ENCODE assay signal across 8 mouse cellular contexts in genomic region chr14:24500091-24500844, GRCm38 (mm10). TPM values are rescaled to one million over a fixed set of nuclear protein-coding genes. Genes with fewer than 3 reads are reported as not detected.
A peak's percentile ranks its signal among the peaks of the same experiment; 100 is the strongest.
DNase-seq lines count a peak whose midpoint lies in the region; ATAC-seq and TF ChIP-seq lines count a peak whose summit lies in the region.

No protein-coding gene starts in this region.

- no peak for ATAC-seq in Patski
- ATAC-seq in hindbrain, embryonic 14.5 days (ENCODE audit: low FRiP score) = peak; percentile 76
- peak; percentile 78 for ATAC-seq in lung, postnatal 0 days

- WGBS in hindbrain, embryonic 14.5 days = 19% methylated on average over 18 of the region's 18 CpGs
- 17% methylated on average over 18 of the region's 18 CpGs for WGBS in lung, postnatal 0 days

- H3K9me3 ChIP-seq in hindbrain, embryonic 14.5 days (ENCODE audit: control insufficient read depth, low read length) = no peaks in the 10 kb centered on the region
- H3K9me3 ChIP-seq in lung, postnatal 0 days (ENCODE audit: low read length) = no peaks in the 10 kb centered on the region

- H3K27ac ChIP-seq in hindbrain, embryonic 14.5 days = peak overlapping the region; percentile 96
- no peak overlapping the region for H3K27ac ChIP-seq in lung, postnatal 0 days (ENCODE audit: low read length)

- POLR2A ChIA-PET in Patski (lab: Charles Lee) = interaction anchor here (1.0 kb wide), 1 partner anchor 21 kb away, joined by 3 read pairs; no protein-coding TSS in a partner anchor

- no peak for TF ChIP-seq EP300 in lung, postnatal 0 days (IDR thresholded peaks at IDR 0.05)

- H3K4me3 ChIP-seq in hindbrain, embryonic 14.5 days (replicated peaks; ENCODE audit: low read length) = no peak overlapping the region
- H3K4me3 ChIP-seq in lung, postnatal 0 days (ENCODE audit: low read depth, low read length) = 0 out of 2 replicates have a peak overlapping the region, but pooled peaks have one; percentile 6

- H3K36me3 ChIP-seq in hindbrain, embryonic 14.5 days (replicated peaks; ENCODE audit: control insufficient read depth, insufficient read depth) = peaks cover 48% of the 10 kb centered on the region
- peaks cover 27% of the 10 kb centered on the region for H3K36me3 ChIP-seq in lung, postnatal 0 days (ENCODE audit: insufficient read depth, low read length)

- CTCF ChIA-PET in Patski (lab: Charles Lee) = interaction anchor here (1.3 kb wide), 1 partner anchor 10 kb away, joined by 3 read pairs; no protein-coding TSS in a partner anchor

- H3K4me2 ChIP-seq in hindbrain, embryonic 14.5 days (replicated peaks) = peak overlapping the region; percentile 17
- peak overlapping the region; percentile 44 for H3K4me2 ChIP-seq in lung, postnatal 0 days (replicated peaks; ENCODE audit: low read depth, low read length)

- TF ChIP-seq CTCF in Patski (IDR thresholded peaks at IDR 0.05) = peak; percentile 85
- peak; percentile 92 for TF ChIP-seq CTCF in lung, postnatal 0 days (IDR thresholded peaks at IDR 0.05)

- no peaks in the 10 kb centered on the region for H3K27me3 ChIP-seq in Patski
- H3K27me3 ChIP-seq in hindbrain, embryonic 14.5 days (ENCODE audit: control insufficient read depth, insufficient read depth, low read length) = no peaks in the 10 kb centered on the region
- no peaks in the 10 kb centered on the region for H3K27me3 ChIP-seq in lung, postnatal 0 days (replicated peaks; ENCODE audit: insufficient read depth, low read length)

- H3K4me1 ChIP-seq in hindbrain, embryonic 14.5 days (replicated peaks; ENCODE audit: control insufficient read depth, insufficient read depth, low read length) = peaks cover 12% of the 10 kb centered on the region
- H3K4me1 ChIP-seq in lung, postnatal 0 days (ENCODE audit: insufficient read depth, low read depth, low read length) = peaks cover 5% of the 10 kb centered on the region; the same call in 1 of the 2 replicates

- DNase-seq in Patski (ENCODE audit: low read depth, low spot score) = no peak
- peak; percentile 93 to 94 for DNase-seq in cerebellum, postnatal 25 days
- DNase-seq in frontal cortex, postnatal 36 days (ENCODE audit: low spot score in 2 of 2) = peak; percentile 87 to 89
- peak; percentile 97 for DNase-seq in hindbrain, embryonic 14.5 days (ENCODE audit: low spot score)
- DNase-seq in layer of hippocampus, postnatal 14 days (ENCODE audit: low spot score in 2 of 2) = peak; percentile 87 to 94
- DNase-seq in lung, postnatal 0 days (ENCODE audit: low spot score) = peak; percentile 86
- peak; percentile 81 for DNase-seq in ovary, postnatal 36 days (ENCODE audit: low spot score)
- DNase-seq in thymus, postnatal 25 days = peak; percentile 67

- H3K9ac ChIP-seq in hindbrain, embryonic 14.5 days = peak overlapping the region; percentile 45
- no peak overlapping the region; the same call in 1 of the 2 replicates for H3K9ac ChIP-seq in lung, postnatal 0 days (replicated peaks; ENCODE audit: low read depth)

- in situ Hi-C loops in Patski (cut with MboI; ENCODE audit: low pct_unique_long_range_greater_than_20kb) = no loop called here

RNA-seq across cellular contexts. Expression of gene Rps24, which starts 13.3 kb away (rescaled TPM):
- 1,624 TPM for polyA plus RNA-seq in Patski (2021)
- polyA plus RNA-seq in hindbrain, embryonic 14.5 days (2014; fragmentation: Nextera tagmentation; extraction: Ambion mirVana) = 703 and 824 TPM in 2 replicates
- total RNA-seq in layer of hippocampus, postnatal 14 days (2021) = 100 to 1,000 TPM; 725 to 729 TPM
- polyA plus RNA-seq in lung, postnatal 0 days (2015; fragmentation: Nextera tagmentation; extraction: Ambion mirVana) = 752 and 791 TPM in 2 replicates

RNA-seq across cellular contexts. Expression of gene Polr3a, which starts 13.4 kb away (rescaled TPM):
- 22.6 TPM for polyA plus RNA-seq in Patski (2021)
- polyA plus RNA-seq in hindbrain, embryonic 14.5 days (2014; fragmentation: Nextera tagmentation; extraction: Ambion mirVana) = 17.7 and 18.6 TPM in 2 replicates
- 10 to 100 TPM; 30.1 to 35.6 TPM for total RNA-seq in layer of hippocampus, postnatal 14 days (2021)
- 8.4 and 10.1 TPM in 2 replicates for polyA plus RNA-seq in lung, postnatal 0 days (2015; fragmentation: Nextera tagmentation; extraction: Ambion mirVana)
